Mouse (Mus musculus): ENCODE measurements around the gene Sco2. TPM values are rescaled to one million over a fixed set of nuclear protein-coding genes. Genes with fewer than 3 reads are reported as not detected.

The Sco2 gene
- polyA plus RNA-seq, 1 experiment from 2014 or later: 11.9 TPM

DNA sequence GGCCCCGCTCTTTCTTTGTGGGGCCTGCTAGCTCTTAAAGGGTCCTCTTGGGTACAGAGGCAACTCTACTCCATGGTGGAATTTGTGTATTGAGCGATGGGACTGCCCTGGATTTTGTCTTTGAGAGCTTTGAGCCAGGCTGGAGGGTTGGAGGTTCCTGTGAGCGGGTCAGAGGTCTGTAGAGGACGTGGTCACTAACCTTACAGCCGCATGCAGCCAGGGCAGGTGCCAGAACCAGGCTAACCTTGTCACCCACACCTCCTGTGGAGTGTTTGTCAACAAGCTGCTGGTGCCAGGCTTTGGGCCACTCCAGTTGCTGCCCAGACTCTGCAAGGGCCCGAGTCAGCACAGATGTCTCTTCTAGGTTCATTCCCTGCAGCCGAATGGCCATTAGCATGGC is 2.4 kb upstream of the Sco2 start:
- no peak for ATAC-seq (replicated peaks; ENCODE audit: extremely low read depth, insufficient read depth, low FRiP score)
- Histone ChIP-seq H3K9me3 (replicated peaks; ENCODE audit: control insufficient read depth, low read length) (no peaks in the 10 kb centered on the region), H3K4me2 (ENCODE audit: low read depth, low read length) (no peak overlapping the region), H3K36me3 (ENCODE audit: control insufficient read depth, insufficient read depth) (peaks cover 14% of the 10 kb centered on the region), H3K9ac (ENCODE audit: low read length) (no peak overlapping the region), H3K4me1 (ENCODE audit: control insufficient read depth, insufficient read depth, low read length) (peaks cover 28% of the 10 kb centered on the region), H3K27me3 (ENCODE audit: control insufficient read depth, insufficient read depth, low read length) (peaks cover 35% of the 10 kb centered on the region), H3K4me3 (ENCODE audit: low read length) (no peak overlapping the region), H3K27ac (ENCODE audit: low read length) (no peak overlapping the region)
- 72% methylated on average over 7 of the region's 7 CpGs for WGBS

DNA sequence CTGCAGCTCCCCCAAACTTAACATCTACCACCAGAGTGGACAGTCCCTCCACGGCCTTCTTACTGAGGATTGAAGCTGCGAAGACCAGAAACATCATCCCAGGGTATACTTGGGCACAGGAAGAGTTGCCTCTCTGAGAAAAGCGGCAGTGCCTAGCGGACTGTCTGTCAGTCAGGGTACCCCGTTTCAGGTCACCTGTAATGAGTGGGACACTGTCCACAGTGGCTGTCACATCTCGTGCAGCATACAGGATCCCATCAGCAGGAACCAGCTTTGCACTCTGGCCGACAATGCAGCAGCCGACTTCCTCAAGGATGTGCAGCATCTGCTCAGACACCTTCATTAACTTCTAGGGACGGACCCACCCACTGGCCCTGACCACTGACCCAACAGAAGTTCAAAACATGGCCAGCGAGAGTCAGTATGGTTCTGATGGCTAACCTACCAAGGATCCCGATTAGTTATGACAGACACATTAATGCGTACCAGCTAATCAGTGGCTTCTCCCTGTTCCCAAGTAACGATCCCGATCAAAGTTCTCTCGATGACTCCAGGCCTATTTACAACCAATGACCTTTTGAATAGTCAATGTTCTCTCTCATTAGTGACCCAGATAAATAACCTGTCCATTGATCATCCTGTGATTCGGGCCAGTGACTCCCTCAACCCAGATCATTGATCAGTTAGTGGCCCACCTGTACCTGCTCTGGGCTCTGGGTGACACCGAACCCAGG is 1.3 kb upstream of the Sco2 start:
- whole genome bisulfite sequencing: 90% methylated on average over 17 of the region's 17 CpGs
- ATAC-seq (replicated peaks; ENCODE audit: extremely low read depth, insufficient read depth, low FRiP score): no peak
- H3K36me3 ChIP-seq (ENCODE audit: control insufficient read depth, insufficient read depth): peaks cover 24% of the 10 kb centered on the region
- no peak overlapping the region for H3K9ac ChIP-seq (ENCODE audit: low read length)
- peaks cover 28% of the 10 kb centered on the region for H3K4me1 ChIP-seq (ENCODE audit: control insufficient read depth, insufficient read depth, low read length)
- no peak overlapping the region for H3K27ac ChIP-seq (ENCODE audit: low read length)
- no peaks in the 10 kb centered on the region for H3K9me3 ChIP-seq (replicated peaks; ENCODE audit: control insufficient read depth, low read length)
- H3K4me2 ChIP-seq (ENCODE audit: low read depth, low read length): no peak overlapping the region
- H3K4me3 ChIP-seq (ENCODE audit: low read length): no peak overlapping the region
- H3K27me3 ChIP-seq (ENCODE audit: control insufficient read depth, insufficient read depth, low read length): peaks cover 32% of the 10 kb centered on the region

DNA sequence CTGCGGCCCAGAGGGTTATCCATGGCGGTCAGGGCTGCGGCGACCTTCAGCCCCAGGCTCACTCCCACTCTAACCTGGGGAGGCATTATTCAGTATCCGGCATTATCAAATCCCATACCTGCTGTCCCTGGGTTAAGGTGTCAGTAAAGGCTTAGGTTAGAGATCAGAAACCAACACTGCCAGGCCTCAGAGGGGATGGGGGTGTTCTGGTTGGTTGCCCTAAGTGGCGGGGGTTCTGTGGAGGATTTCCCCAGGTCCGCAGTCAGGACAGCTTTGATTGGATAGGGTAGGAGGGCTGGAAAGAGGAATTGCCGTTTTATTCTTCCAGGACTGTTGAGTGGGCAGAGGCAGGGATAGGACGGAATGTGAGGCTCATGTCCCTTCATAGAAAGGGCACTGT is 694 bp upstream of the Sco2 start:
- peak overlapping the region; percentile 91 for H3K9ac ChIP-seq (ENCODE audit: low read length)
- no peaks in the 10 kb centered on the region for H3K9me3 ChIP-seq (replicated peaks; ENCODE audit: control insufficient read depth, low read length)
- ATAC-seq (replicated peaks; ENCODE audit: extremely low read depth, insufficient read depth, low FRiP score): peak; percentile 6; the same call in 1 of the 2 replicates
- WGBS: 41% methylated on average over 9 of the region's 9 CpGs
- H3K27ac ChIP-seq (ENCODE audit: low read length): peak overlapping the region; percentile 97
- H3K4me3 ChIP-seq (ENCODE audit: low read length): peak overlapping the region; percentile 88
- H3K36me3 ChIP-seq (ENCODE audit: control insufficient read depth, insufficient read depth): peaks cover 30% of the 10 kb centered on the region
- H3K4me1 ChIP-seq (ENCODE audit: control insufficient read depth, insufficient read depth, low read length): peaks cover 25% of the 10 kb centered on the region
- peaks cover 32% of the 10 kb centered on the region for H3K27me3 ChIP-seq (ENCODE audit: control insufficient read depth, insufficient read depth, low read length)
- H3K4me2 ChIP-seq (ENCODE audit: low read depth, low read length): peak overlapping the region; percentile 93

DNA sequence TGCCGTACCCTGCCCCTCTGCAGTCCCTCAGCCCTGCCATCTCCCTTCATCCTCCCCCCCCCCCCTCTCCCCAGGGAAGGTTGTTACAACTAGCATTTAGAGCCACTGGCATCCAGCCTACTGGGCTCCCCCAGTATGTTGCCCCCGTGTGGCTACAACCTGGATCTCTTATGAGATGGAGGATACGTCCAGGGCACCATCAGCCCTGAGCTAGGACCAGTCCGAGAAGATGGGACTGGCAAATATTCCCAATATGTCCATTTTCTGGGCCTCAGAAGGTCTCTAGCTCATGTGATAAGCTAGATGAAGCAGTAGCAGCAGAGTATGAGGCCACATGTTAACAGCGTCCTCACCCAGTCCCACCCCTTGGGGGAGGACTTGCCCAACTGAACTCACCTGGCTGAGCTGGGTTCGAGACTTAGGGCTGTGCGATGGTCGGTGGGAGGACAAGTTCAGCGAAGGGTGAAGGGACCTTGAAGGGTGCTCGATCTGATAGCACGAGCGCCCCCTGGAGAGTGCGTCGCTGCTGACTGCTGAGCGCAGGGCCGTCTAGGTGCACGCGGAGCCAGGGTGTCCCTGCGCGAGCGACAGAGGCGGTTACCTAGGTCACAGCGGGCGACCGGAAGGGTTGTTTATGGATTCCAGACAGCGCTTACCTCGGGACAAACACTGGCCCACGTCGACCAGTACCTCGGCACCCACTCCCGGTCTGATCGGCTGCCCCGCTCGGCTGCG is 452 bp downstream of the Sco2 start:
- Histone ChIP-seq H3K4me3 (ENCODE audit: low read length) (peak overlapping the region; percentile 88), H3K9ac (ENCODE audit: low read length) (peak overlapping the region; percentile 91), H3K4me2 (ENCODE audit: low read depth, low read length) (peak overlapping the region; percentile 93), H3K9me3 (replicated peaks; ENCODE audit: control insufficient read depth, low read length) (no peaks in the 10 kb centered on the region), H3K4me1 (ENCODE audit: control insufficient read depth, insufficient read depth, low read length) (peaks cover 15% of the 10 kb centered on the region), H3K27ac (ENCODE audit: low read length) (peak overlapping the region; percentile 97), H3K27me3 (ENCODE audit: control insufficient read depth, insufficient read depth, low read length) (peaks cover 23% of the 10 kb centered on the region), H3K36me3 (ENCODE audit: control insufficient read depth, insufficient read depth) (peaks cover 42% of the 10 kb centered on the region)
- ATAC-seq (replicated peaks; ENCODE audit: extremely low read depth, insufficient read depth, low FRiP score): peak; percentile 86
- 2% methylated on average over 35 of the region's 35 CpGs for WGBS

DNA sequence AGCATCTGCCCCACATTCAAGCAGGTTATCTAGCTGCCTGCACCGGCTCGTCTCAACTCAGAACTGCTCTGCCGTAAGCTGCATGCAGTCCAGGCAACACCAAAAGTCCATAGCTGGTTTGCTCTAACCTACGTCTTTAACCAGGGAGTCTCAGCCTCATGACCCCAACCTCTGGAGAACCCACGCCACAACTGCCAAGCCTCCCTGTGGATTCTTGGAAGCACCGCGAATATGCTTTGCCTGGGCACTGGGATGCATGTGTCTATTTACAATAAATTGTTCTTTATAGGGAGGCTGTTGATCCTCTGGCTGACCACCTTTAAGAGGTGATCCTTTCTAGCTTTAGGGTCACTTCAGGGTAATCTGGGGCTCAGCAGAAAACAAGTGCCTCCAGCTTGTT is 1.1 kb downstream of the Sco2 start:
- Histone ChIP-seq H3K9ac (ENCODE audit: low read length) (peak overlapping the region; percentile 91; the same call in 1 of the 2 replicates), H3K36me3 (ENCODE audit: control insufficient read depth, insufficient read depth) (peaks cover 48% of the 10 kb centered on the region), H3K27me3 (ENCODE audit: control insufficient read depth, insufficient read depth, low read length) (peaks cover 16% of the 10 kb centered on the region), H3K9me3 (replicated peaks; ENCODE audit: control insufficient read depth, low read length) (no peaks in the 10 kb centered on the region), H3K4me1 (ENCODE audit: control insufficient read depth, insufficient read depth, low read length) (peaks cover 15% of the 10 kb centered on the region), H3K27ac (ENCODE audit: low read length) (peak overlapping the region; percentile 97), H3K4me3 (ENCODE audit: low read length) (peak overlapping the region; percentile 88; the same call in 1 of the 2 replicates), H3K4me2 (ENCODE audit: low read depth, low read length) (peak overlapping the region; percentile 93)
- 83% methylated on average over 7 of the region's 7 CpGs for WGBS
- ATAC-seq (replicated peaks; ENCODE audit: extremely low read depth, insufficient read depth, low FRiP score): no peak

DNA sequence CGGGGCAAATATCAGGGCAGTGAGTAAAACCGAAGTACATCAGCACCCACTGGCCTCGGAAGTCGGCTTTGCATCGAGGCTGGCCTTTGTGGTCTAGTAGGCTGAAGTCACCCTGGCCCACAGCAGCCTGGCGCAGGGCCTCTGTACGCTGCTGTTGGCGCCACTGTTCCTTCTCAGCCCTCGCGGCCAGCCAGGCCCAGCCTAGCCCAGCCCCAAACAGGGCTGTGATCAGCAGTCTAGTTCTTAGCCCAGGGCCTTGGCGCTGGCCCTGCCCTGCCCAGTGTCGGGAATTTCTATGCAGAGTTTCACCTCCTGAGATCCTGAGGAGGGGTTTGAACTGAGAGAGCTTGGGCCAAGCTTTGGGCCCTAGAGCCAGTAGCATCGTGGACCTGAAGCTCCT is 1.6 kb downstream of the Sco2 start:
- 88% methylated on average over 13 of the region's 13 CpGs for WGBS
- no peak overlapping the region for H3K4me2 ChIP-seq (ENCODE audit: low read depth, low read length)
- H3K9me3 ChIP-seq (replicated peaks; ENCODE audit: control insufficient read depth, low read length): no peaks in the 10 kb centered on the region
- peaks cover 13% of the 10 kb centered on the region for H3K4me1 ChIP-seq (ENCODE audit: control insufficient read depth, insufficient read depth, low read length)
- no peak overlapping the region for H3K27ac ChIP-seq (ENCODE audit: low read length)
- ATAC-seq (replicated peaks; ENCODE audit: extremely low read depth, insufficient read depth, low FRiP score): no peak
- peaks cover 11% of the 10 kb centered on the region for H3K27me3 ChIP-seq (ENCODE audit: control insufficient read depth, insufficient read depth, low read length)
- no peak overlapping the region for H3K9ac ChIP-seq (ENCODE audit: low read length)
- H3K36me3 ChIP-seq (ENCODE audit: control insufficient read depth, insufficient read depth): peaks cover 52% of the 10 kb centered on the region
- no peak overlapping the region for H3K4me3 ChIP-seq (ENCODE audit: low read length)

DNA sequence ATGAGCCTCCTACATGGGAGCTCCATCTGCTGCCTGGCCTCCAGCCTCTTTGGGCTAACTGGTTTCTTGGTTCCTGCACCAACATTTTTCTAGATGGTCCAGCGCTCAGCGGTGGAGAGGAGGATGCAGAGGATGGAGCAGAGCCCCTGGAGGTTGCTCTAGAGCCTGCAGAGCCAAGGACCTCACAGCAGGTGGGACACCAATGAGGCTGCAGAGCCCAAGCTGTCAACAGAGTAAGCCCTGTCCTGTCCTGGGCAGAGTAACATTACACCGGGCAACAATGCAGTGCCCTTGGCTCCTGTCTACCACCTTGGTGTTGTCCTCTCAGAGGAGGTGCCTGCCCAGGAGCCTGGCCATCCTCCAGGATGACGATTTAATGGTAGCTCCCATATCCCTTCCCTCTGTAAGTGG is 8.5 kb downstream of the Sco2 start:
- H3K36me3 ChIP-seq (ENCODE audit: control insufficient read depth, insufficient read depth): peaks cover 86% of the 10 kb centered on the region
- no peak for ATAC-seq (replicated peaks; ENCODE audit: extremely low read depth, insufficient read depth, low FRiP score)
- H3K9me3 ChIP-seq (replicated peaks; ENCODE audit: control insufficient read depth, low read length): no peaks in the 10 kb centered on the region
- H3K9ac ChIP-seq (ENCODE audit: low read length): no peak overlapping the region
- no peak overlapping the region for H3K4me2 ChIP-seq (ENCODE audit: low read depth, low read length)
- no peaks in the 10 kb centered on the region for H3K27me3 ChIP-seq (ENCODE audit: control insufficient read depth, insufficient read depth, low read length)
- H3K4me3 ChIP-seq (ENCODE audit: low read length): no peak overlapping the region
- WGBS: 86% methylated on average over 4 of the region's 4 CpGs
- no peaks in the 10 kb centered on the region for H3K4me1 ChIP-seq (ENCODE audit: control insufficient read depth, insufficient read depth, low read length)
- no peak overlapping the region for H3K27ac ChIP-seq (ENCODE audit: low read length)

DNA sequence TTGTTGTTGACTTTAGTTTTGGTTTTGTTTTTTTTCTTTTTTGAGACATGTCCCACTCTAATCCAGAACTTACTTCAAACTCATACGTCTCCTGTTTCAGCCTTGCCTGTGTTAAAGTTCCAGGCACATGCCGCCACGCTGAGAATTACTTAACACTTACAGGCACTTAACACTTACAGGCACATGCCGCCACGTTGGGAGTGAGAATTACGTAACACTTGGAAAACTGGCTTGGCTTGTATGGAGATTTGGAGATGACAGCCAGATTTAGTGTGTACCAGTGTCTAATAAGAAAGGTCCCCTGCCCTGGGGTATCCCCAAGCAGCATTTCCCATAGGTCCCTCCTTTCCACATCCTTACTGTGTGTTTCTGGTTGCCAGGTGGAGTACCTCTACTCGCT is 10.6 kb downstream of the Sco2 start:
- Histone ChIP-seq H3K36me3 (ENCODE audit: control insufficient read depth, insufficient read depth) (peaks cover 69% of the 10 kb centered on the region), H3K4me1 (ENCODE audit: control insufficient read depth, insufficient read depth, low read length) (peaks cover 5% of the 10 kb centered on the region), H3K27ac (ENCODE audit: low read length) (no peak overlapping the region), H3K9ac (ENCODE audit: low read length) (no peak overlapping the region), H3K9me3 (replicated peaks; ENCODE audit: control insufficient read depth, low read length) (no peaks in the 10 kb centered on the region), H3K4me2 (ENCODE audit: low read depth, low read length) (no peak overlapping the region), H3K4me3 (ENCODE audit: low read length) (no peak overlapping the region), H3K27me3 (ENCODE audit: control insufficient read depth, insufficient read depth, low read length) (no peaks in the 10 kb centered on the region)
- ATAC-seq (replicated peaks; ENCODE audit: extremely low read depth, insufficient read depth, low FRiP score): no peak
- 75% methylated on average over 7 of the region's 7 CpGs for WGBS

DNA sequence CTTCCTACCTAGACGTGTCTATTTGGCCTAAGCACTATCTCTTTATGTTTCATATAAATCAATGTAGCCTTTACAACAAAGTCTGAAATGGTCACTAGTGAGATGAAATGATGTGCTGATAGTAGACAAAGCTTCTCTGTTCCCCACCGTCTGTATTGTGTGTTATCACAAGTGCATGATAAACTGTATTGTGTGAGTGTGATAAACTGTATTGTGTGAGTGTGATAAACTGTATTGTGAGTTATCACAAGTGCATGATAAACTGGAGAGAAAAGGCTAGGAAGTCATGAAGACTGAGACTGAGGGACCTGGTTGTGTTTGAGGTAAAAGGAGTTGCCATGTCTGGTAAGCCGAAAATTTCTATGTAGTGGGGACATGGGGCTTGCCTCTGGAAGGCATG is 14.9 kb downstream of the Sco2 start:
- ATAC-seq (replicated peaks; ENCODE audit: extremely low read depth, insufficient read depth, low FRiP score): no peak
- Histone ChIP-seq H3K36me3 (ENCODE audit: control insufficient read depth, insufficient read depth) (peaks cover 30% of the 10 kb centered on the region), H3K27me3 (ENCODE audit: control insufficient read depth, insufficient read depth, low read length) (no peaks in the 10 kb centered on the region), H3K27ac (ENCODE audit: low read length) (no peak overlapping the region), H3K4me1 (ENCODE audit: control insufficient read depth, insufficient read depth, low read length) (peaks cover 28% of the 10 kb centered on the region), H3K9me3 (replicated peaks; ENCODE audit: control insufficient read depth, low read length) (no peaks in the 10 kb centered on the region), H3K4me3 (ENCODE audit: low read length) (no peak overlapping the region), H3K4me2 (ENCODE audit: low read depth, low read length) (no peak overlapping the region), H3K9ac (ENCODE audit: low read length) (no peak overlapping the region)
- 67% methylated on average over 3 of the region's 3 CpGs for WGBS
